Mouse (Mus musculus): Measurements from ENCODE around the gene Edrf1.

GRCm38 (mm10) chr7:133607331-133607730 is 30.0 kb upstream of the Edrf1 start:
- TF ChIP-seq POLR2A (IDR thresholded peaks at IDR 0.05; ENCODE audit: borderline replicate concordance, insufficient read depth, low read length), result no peak
- no peak for TF ChIP-seq CTCF (IDR thresholded peaks at IDR 0.05; ENCODE audit: borderline replicate concordance, insufficient read depth, low read depth, low read length)
